Mouse (Mus musculus) neutrophil, adult 5-6 weeks (primary cell): ENCODE data around the gene Kirrel3. TPM values are rescaled to one million over a fixed set of nuclear protein-coding genes. Genes with fewer than 3 reads are reported as not detected.
A peak's percentile ranks its signal among the peaks of the same experiment; 100 is the strongest.

Source experiments
- ATAC-seq: fragments of 151-379, 151-347 bp; 2 replicates; pipeline ENCODE4 v1.8.0; 2017; ENCODE audit warnings: mild to moderate bottlenecking, moderate TSS enrichment; ENCODE audit not compliant: insufficient number of reproducible peaks, poor library complexity, low FRiP score, severe bottlenecking; ENCODE audit errors: extremely low read depth
- total RNA-seq: library from RNA; stranded (forward); fragments of 200-1000 nt; gene quantifications from 2 replicates; pipeline ENCODE4 v1.2.3, GENCODE M21; 2017

The Kirrel3 gene
- total RNA-seq, 1 experiment from 2014 or later, result not detected

DNA sequence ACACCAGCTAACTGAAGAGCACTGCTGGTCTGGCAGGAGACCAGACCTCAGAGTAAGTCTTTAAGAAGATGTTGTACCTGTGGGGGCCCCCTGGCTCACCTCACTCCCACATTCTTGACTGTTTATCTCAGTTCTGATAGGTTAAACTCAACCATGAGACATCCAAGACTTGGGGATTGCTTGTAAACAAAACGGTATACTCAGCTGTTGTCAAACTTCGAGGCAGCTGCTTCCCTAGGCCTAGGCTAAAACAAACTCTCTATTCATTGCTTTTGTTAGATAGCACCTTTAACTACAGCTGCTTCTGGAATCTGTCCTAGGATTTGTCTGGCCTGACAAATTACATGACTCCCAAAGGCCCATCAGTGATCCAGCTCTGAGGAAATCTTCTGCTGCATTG, 99.8 kb downstream of the Kirrel3 start:
- no peak for ATAC-seq

- ATAC-seq, result no peak
These were observed 100.4 kb downstream of the Kirrel3 start for GRCm38 (mm10) chr9:34586080-34586479.

DNA sequence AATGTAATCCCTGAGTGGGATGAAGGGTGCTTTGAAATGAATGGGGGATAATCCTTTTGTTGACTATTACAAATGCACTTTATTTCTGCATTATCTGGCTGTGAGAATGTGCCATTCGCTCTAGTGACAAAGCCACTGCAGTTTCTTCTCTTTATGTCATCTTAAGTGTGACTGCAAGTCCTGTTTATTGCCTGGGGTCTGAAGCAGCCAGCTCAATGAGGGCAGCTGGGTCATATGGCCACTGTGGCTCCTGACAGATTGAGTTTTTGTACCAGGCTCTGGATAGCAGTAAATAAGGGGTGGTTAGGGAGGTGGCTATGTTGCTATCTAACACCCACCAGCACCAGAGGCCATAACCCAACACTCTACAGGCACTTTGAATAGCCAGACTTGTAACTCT, 104.1 kb downstream of the Kirrel3 start:
- ATAC-seq, result no peak

DNA sequence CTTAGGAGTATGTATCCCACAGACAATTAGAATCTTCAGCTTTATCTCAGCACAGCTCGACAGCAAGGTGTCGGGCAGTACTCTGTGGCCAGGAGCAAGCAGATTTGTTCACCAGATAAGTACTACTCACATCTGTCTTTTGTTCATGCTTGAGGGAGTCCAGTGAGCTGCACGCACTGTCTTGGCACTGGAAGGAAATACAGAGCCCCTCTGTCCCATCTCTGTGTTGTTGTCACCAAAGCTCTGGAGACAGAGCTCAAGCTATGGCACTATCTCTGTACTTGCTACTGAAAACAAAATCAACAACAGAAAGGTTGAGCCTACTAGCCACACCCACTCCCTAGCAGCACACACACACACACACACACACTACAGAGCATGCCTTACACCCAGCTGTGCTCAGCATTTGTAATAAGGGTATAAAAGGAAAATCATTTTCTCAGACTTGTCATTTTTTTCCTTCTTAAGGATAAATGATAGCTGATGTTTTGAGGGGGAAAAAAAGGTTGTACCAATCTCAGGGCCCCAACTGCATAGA, 106.4 kb downstream of the Kirrel3 start:
- no peak for ATAC-seq

GRCm38 (mm10) chr9:34593889-34594288, 108.2 kb downstream of the Kirrel3 start:
- no peak for ATAC-seq

DNA sequence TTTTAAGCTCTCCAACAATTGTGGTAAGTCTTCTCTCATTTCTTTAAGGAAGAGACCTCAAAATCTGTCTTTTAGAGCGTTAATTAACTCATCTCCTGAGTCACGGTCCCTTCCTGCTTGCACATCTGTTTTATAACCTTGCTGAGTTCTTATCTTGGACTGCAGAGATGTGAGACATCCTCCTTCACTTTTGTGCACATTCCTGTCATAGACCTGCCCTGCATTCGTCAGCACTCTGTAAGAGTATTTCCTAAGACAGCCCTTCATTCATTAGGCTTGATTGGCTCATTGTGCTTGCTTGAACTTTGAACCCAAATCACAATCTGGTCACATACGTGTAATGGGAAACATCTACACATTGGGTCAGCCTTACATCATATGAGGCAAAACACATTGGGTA, 114.6 kb downstream of the Kirrel3 start:
- ATAC-seq, result no peak

- no peak for ATAC-seq
These were observed 118.1 kb downstream of the Kirrel3 start for GRCm38 (mm10) chr9:34603750-34604149.

GRCm38 (mm10) chr9:34604931-34605330, 119.2 kb downstream of the Kirrel3 start:
- ATAC-seq, result 0 out of 2 replicates have a peak, but pooled peaks have one; percentile 23

GRCm38 (mm10) chr9:34605486-34605885, 119.8 kb downstream of the Kirrel3 start:
- ATAC-seq, result no peak

- ATAC-seq, result no peak
These were observed 122.3 kb downstream of the Kirrel3 start for GRCm38 (mm10) chr9:34607976-34608375.

- no peak for ATAC-seq
These were observed 127.4 kb downstream of the Kirrel3 start for GRCm38 (mm10) chr9:34612886-34613769.

DNA sequence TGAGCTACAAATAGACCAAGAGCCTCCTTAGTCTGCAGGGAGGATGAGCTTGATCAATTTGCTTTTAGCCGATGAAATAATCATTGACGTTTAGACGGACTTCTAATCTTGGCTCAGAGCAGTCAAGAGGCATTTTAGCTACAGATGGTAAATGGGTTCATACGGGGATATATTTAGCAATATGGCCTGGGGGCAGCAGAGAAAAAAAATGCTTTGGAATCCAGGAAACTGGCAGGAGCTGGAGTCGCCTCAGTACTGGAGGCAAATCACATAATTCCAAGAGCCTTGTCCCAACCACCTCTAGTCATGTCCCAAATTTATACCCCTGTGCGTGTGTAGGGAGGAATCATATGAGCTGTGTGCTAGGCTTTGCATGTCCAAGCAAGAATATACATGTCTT, 132.4 kb downstream of the Kirrel3 start:
- ATAC-seq, result no peak

DNA sequence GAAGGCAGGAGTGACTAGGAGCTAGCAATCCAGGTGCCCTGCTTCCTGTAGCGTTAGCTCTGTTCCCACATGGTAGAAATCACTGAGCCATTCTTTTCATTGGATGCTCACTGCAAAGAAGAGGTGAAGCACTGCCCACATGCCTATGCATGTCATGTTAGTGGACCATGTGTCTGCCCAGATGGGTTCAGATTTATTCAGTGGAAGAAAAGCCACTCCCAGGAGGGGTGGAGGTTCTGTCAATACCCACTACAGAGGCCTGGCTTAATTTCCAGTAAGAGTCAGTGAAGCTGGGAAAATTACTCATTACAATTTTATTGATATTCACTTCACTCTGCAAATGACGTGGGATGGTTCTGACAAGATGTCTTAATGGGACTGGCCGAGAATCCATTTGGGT, 134.2 kb downstream of the Kirrel3 start:
- no peak for ATAC-seq

- no peak for ATAC-seq
These were observed 137.8 kb downstream of the Kirrel3 start for GRCm38 (mm10) chr9:34623526-34623925.

DNA sequence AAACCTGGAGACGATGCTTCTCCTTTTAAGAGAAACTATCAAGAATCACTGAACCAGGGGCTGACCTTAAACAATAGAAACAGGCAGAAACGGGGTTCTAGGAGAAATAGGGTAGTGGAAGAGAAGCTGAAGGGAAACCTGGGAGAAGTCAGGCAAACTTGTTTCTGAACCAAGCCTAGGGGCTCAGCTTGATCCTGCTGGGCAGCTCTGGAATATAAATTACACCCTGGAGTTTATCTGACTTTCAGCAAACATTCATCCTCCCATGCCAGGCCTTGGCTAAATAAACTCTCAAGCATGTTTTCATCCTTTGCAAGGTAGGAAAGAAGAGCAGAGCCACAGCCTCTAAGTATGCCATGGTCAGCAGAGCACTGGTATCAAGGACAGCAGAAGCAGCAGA, 138.3 kb downstream of the Kirrel3 start:
- ATAC-seq, result no peak

DNA sequence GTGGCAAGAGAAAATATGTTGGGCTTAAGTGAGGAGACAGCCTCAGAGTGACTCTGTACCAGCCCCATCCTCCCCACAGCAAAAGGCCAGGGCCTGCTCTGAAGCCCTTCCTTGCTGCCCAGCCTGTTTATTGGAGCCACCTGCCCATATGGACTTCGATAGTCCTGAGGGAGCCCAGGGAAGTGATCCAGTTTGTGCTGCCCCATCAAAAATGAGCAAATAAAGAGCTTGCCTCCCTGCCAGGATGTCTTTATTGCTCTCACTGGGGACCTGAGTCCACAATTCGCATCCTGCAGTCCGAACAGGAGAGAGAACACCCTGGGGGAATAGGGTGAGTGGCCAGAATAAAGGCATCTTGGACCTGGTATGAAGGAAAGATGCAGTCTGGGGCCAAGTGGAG, 143.1 kb downstream of the Kirrel3 start:
- ATAC-seq, result no peak

DNA sequence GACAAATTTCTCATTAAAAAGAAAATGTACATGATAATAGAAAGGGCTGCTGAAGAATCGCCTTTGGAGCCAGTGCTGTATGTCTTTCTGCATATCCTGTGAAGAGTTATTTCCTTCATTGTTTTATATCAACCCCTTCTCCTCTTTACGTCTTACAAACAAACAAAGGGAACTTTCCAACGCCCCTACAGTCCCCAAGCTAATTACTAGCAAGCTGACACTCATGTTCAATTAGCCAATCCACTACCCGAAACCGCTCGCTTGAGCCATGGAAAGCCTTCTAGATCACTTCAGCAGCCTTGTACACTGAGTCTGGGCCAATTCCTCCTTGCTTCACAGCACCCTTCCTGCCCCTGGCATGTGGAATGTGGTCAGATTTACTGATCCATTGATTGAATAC, 150.0 kb downstream of the Kirrel3 start:
- ATAC-seq, result no peak

DNA sequence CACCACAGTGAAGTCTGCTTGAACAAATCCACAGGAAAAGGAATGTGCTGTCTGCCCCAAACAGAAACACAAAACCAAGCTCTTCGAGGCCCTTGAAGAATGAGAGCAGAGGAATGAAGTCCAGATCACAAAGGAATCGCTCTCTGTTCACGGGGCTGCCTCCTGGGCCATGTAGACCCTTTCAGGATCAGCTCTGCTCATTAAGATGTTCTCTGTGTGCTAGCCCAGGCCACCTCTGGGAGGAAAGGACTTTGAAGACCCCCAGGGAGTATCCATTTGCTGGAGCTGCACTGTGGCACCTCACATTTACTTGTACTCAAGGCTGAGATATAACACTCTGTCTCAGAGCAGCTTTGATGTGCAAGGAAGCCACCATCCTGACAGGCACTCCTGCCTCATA, 158.2 kb downstream of the Kirrel3 start:
- ATAC-seq, result no peak

- no peak for ATAC-seq
These were observed 158.7 kb downstream of the Kirrel3 start for GRCm38 (mm10) chr9:34644392-34644791.

DNA sequence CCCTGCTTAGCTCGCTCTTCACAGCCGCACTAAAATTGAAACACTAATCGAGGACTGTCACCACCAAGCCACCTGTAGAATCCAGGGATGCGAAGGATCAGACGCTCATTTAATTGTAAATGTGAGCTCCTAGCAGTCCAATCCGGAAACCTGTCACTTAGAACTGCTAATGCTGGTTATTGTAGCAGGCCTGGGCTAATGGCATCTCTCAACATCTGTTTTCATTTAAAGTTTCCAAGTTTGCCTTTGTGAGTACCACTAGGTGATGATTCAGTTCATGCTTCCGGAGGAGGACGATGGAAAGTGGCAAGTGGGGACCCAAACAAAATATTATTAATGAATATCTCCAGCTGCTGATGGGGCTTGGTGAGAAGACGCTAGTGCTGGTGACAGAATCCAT, 161.1 kb downstream of the Kirrel3 start:
- no peak for ATAC-seq

DNA sequence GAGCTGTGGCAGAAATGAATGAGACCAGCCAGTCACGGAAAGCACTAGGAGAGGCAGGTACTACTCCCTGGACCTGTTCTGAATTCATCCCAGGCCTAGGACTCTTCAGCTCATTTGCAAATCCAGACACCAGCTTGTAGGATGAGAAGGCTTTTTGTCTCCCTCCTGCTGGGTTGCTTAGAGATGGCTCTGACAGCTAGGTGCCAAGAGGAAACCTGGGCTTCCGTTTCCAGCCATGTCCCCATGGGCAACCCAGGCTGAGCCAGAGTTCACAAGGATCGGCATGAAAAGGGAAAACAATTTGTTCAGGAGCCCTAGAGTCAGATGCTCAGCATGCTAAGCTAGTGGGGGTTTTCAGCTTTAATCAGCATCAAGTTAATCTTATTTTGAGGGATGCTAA, 166.6 kb downstream of the Kirrel3 start:
- ATAC-seq, result no peak
